Mouse (Mus musculus): ENCODE results near the gene Egln2. TPM values are rescaled to one million over a fixed set of nuclear protein-coding genes. Genes with fewer than 3 reads are reported as not detected.

The Egln2 gene
- 51.0 and 54.6 TPM in 2 replicates for polyA plus RNA-seq (2014; fragmentation: Nextera tagmentation; extraction: Ambion mirVana)

GRCm38 (mm10) chr7:27166614-27167474 lies at the start of gene Egln2:
TSS of gene Egln2 (minus strand) at chr7:27166802.
- WGBS: 2% methylated on average over 44 of the region's 61 CpGs
- ATAC-seq (ENCODE audit: insufficient read depth, low FRiP score, low TSS enrichment): peak; percentile 77
- Histone ChIP-seq H3K9ac (ENCODE audit: low read length) (peak within 1 kb of the TSS; percentile 87), H3K4me2 (ENCODE audit: low read depth) (peak within 1 kb of the TSS; percentile 63), H3K27me3 (ENCODE audit: control insufficient read depth, insufficient read depth, low read length) (no peaks in the 10 kb centered on the region), H3K36me3 (ENCODE audit: control insufficient read depth, insufficient read depth, low read length) (0 out of 2 replicates have a peak, but pooled peaks cover 2% of the 10 kb centered on the region), H3K9me3 (ENCODE audit: control insufficient read depth, low read length) (no peaks in the 10 kb centered on the region), H3K27ac (ENCODE audit: low read depth, low read length) (peak within 1 kb of the TSS; percentile 94), H3K4me3 (ENCODE audit: low read depth, low read length) (peak within 1 kb of the TSS; percentile 72), H3K4me1 (ENCODE audit: control insufficient read depth, insufficient read depth, low read length) (peaks cover 20% of the 10 kb centered on the region)
- DNase-seq (ENCODE audit: low spot score): peak; percentile 94

- H3K27ac ChIP-seq (ENCODE audit: low read depth, low read length): no peak overlapping the region
- no peaks in the 10 kb centered on the region for H3K27me3 ChIP-seq (ENCODE audit: control insufficient read depth, insufficient read depth, low read length)
- no peak for ATAC-seq (ENCODE audit: insufficient read depth, low FRiP score, low TSS enrichment)
- no peak overlapping the region for H3K9ac ChIP-seq (ENCODE audit: low read length)
- no peak overlapping the region for H3K4me2 ChIP-seq (ENCODE audit: low read depth)
- DNase-seq (ENCODE audit: low spot score): no peak
- 85% methylated on average over 2 of the region's 2 CpGs for WGBS
- no peaks in the 10 kb centered on the region for H3K9me3 ChIP-seq (ENCODE audit: control insufficient read depth, low read length)
- no peaks in the 10 kb centered on the region for H3K4me1 ChIP-seq (ENCODE audit: control insufficient read depth, insufficient read depth, low read length)
- peaks cover 10% of the 10 kb centered on the region for H3K36me3 ChIP-seq (ENCODE audit: control insufficient read depth, insufficient read depth, low read length)
- H3K4me3 ChIP-seq (ENCODE audit: low read depth, low read length): no peak overlapping the region
Observed at GRCm38 (mm10) chr7:27212626-27213025, 46.0 kb upstream of the Egln2 start.

GRCm38 (mm10) chr7:27203730-27204449 lies 37.3 kb upstream of the Egln2 start:
- no peaks in the 10 kb centered on the region for H3K36me3 ChIP-seq (ENCODE audit: control insufficient read depth, insufficient read depth, low read length)
- H3K9me3 ChIP-seq (ENCODE audit: control insufficient read depth, low read length): no peaks in the 10 kb centered on the region
- ATAC-seq (ENCODE audit: insufficient read depth, low FRiP score, low TSS enrichment) (no peak), DNase-seq (ENCODE audit: low spot score) (no peak)
- H3K4me1 ChIP-seq (ENCODE audit: control insufficient read depth, insufficient read depth, low read length): no peaks in the 10 kb centered on the region
- H3K4me2 ChIP-seq (ENCODE audit: low read depth): no peak overlapping the region
- no peak overlapping the region for H3K27ac ChIP-seq (ENCODE audit: low read depth, low read length)
- no peak overlapping the region for H3K4me3 ChIP-seq (ENCODE audit: low read depth, low read length)
- no peak overlapping the region for H3K9ac ChIP-seq (ENCODE audit: low read length)
- no peaks in the 10 kb centered on the region for H3K27me3 ChIP-seq (ENCODE audit: control insufficient read depth, insufficient read depth, low read length)
- WGBS: 90% methylated on average over 8 of the region's 8 CpGs

GRCm38 (mm10) chr7:27198779-27199178 lies 32.2 kb upstream of the Egln2 start:
- Histone ChIP-seq H3K9me3 (ENCODE audit: control insufficient read depth, low read length) (no peaks in the 10 kb centered on the region), H3K36me3 (ENCODE audit: control insufficient read depth, insufficient read depth, low read length) (no peaks in the 10 kb centered on the region), H3K4me3 (ENCODE audit: low read depth, low read length) (no peak overlapping the region), H3K4me1 (ENCODE audit: control insufficient read depth, insufficient read depth, low read length) (peaks cover 4% of the 10 kb centered on the region), H3K27me3 (ENCODE audit: control insufficient read depth, insufficient read depth, low read length) (no peaks in the 10 kb centered on the region), H3K27ac (ENCODE audit: low read depth, low read length) (no peak overlapping the region), H3K4me2 (ENCODE audit: low read depth) (no peak overlapping the region), H3K9ac (ENCODE audit: low read length) (no peak overlapping the region)
- ATAC-seq (ENCODE audit: insufficient read depth, low FRiP score, low TSS enrichment) (no peak), DNase-seq (ENCODE audit: low spot score) (no peak)
- 88% methylated on average over 8 of the region's 8 CpGs for WGBS

GRCm38 (mm10) chr7:27198355-27198754 lies 31.8 kb upstream of the Egln2 start:
- H3K27ac ChIP-seq (ENCODE audit: low read depth, low read length): no peak overlapping the region
- DNase-seq (ENCODE audit: low spot score) (no peak), ATAC-seq (ENCODE audit: insufficient read depth, low FRiP score, low TSS enrichment) (no peak)
- H3K4me3 ChIP-seq (ENCODE audit: low read depth, low read length): no peak overlapping the region
- no peak overlapping the region for H3K9ac ChIP-seq (ENCODE audit: low read length)
- H3K4me2 ChIP-seq (ENCODE audit: low read depth): no peak overlapping the region
- no peaks in the 10 kb centered on the region for H3K9me3 ChIP-seq (ENCODE audit: control insufficient read depth, low read length)
- no peaks in the 10 kb centered on the region for H3K27me3 ChIP-seq (ENCODE audit: control insufficient read depth, insufficient read depth, low read length)
- peaks cover 4% of the 10 kb centered on the region for H3K4me1 ChIP-seq (ENCODE audit: control insufficient read depth, insufficient read depth, low read length)
- H3K36me3 ChIP-seq (ENCODE audit: control insufficient read depth, insufficient read depth, low read length): no peaks in the 10 kb centered on the region

GRCm38 (mm10) chr7:27197634-27198033 lies 31.0 kb upstream of the Egln2 start:
- no peaks in the 10 kb centered on the region for H3K27me3 ChIP-seq (ENCODE audit: control insufficient read depth, insufficient read depth, low read length)
- H3K4me1 ChIP-seq (ENCODE audit: control insufficient read depth, insufficient read depth, low read length): peaks cover 4% of the 10 kb centered on the region
- 90% methylated on average over 8 of the region's 8 CpGs for WGBS

GRCm38 (mm10) chr7:27197136-27197535 lies 30.5 kb upstream of the Egln2 start:
- no peak overlapping the region for H3K4me3 ChIP-seq (ENCODE audit: low read depth, low read length)

More at GRCm38 (mm10) chr7:27197634-27198033, 31.0 kb upstream of the Egln2 start:
- H3K36me3 ChIP-seq (ENCODE audit: control insufficient read depth, insufficient read depth, low read length): peaks cover 4% of the 10 kb centered on the region
- H3K4me2 ChIP-seq (ENCODE audit: low read depth): no peak overlapping the region
- no peaks in the 10 kb centered on the region for H3K9me3 ChIP-seq (ENCODE audit: control insufficient read depth, low read length)
- H3K27ac ChIP-seq (ENCODE audit: low read depth, low read length): no peak overlapping the region
- DNase-seq (ENCODE audit: low spot score): no peak
- H3K9ac ChIP-seq (ENCODE audit: low read length): no peak overlapping the region
- H3K4me3 ChIP-seq (ENCODE audit: low read depth, low read length): no peak overlapping the region
- no peak for ATAC-seq (ENCODE audit: insufficient read depth, low FRiP score, low TSS enrichment)

GRCm38 (mm10) chr7:27195681-27196611 lies 29.3 kb upstream of the Egln2 start, which contains the start of the genes BC024978 and Snrpa:
TSS of gene BC024978 (plus strand) at chr7:27195781.
TSS of gene Snrpa (minus strand) at chr7:27196271.
- DNase-seq (ENCODE audit: low spot score): peak; percentile 94
- peak within 1 kb of the TSS; percentile 63 for H3K4me3 ChIP-seq (ENCODE audit: low read depth, low read length)
- H3K4me2 ChIP-seq (ENCODE audit: low read depth): peak within 1 kb of the TSS; percentile 77
- peak within 1 kb of the TSS; percentile 77 for H3K9ac ChIP-seq (ENCODE audit: low read length)
- peak; percentile 99 for ATAC-seq (ENCODE audit: insufficient read depth, low FRiP score, low TSS enrichment)
- H3K36me3 ChIP-seq (ENCODE audit: control insufficient read depth, insufficient read depth, low read length): peaks cover 21% of the 10 kb centered on the region
- no peaks in the 10 kb centered on the region for H3K27me3 ChIP-seq (ENCODE audit: control insufficient read depth, insufficient read depth, low read length)
- H3K9me3 ChIP-seq (ENCODE audit: control insufficient read depth, low read length): no peaks in the 10 kb centered on the region
- peak within 1 kb of the TSS; percentile 93 for H3K27ac ChIP-seq (ENCODE audit: low read depth, low read length)
- peaks cover 4% of the 10 kb centered on the region for H3K4me1 ChIP-seq (ENCODE audit: control insufficient read depth, insufficient read depth, low read length)
- under 1% methylated on average over 64 of the region's 64 CpGs for WGBS

More at GRCm38 (mm10) chr7:27197136-27197535, 30.5 kb upstream of the Egln2 start:
- Histone ChIP-seq H3K36me3 (ENCODE audit: control insufficient read depth, insufficient read depth, low read length) (peaks cover 9% of the 10 kb centered on the region), H3K9me3 (ENCODE audit: control insufficient read depth, low read length) (no peaks in the 10 kb centered on the region), H3K9ac (ENCODE audit: low read length) (no peak overlapping the region), H3K4me2 (ENCODE audit: low read depth) (no peak overlapping the region), H3K27ac (ENCODE audit: low read depth, low read length) (no peak overlapping the region), H3K27me3 (ENCODE audit: control insufficient read depth, insufficient read depth, low read length) (no peaks in the 10 kb centered on the region), H3K4me1 (ENCODE audit: control insufficient read depth, insufficient read depth, low read length) (peaks cover 4% of the 10 kb centered on the region)
- no peak for ATAC-seq (ENCODE audit: insufficient read depth, low FRiP score, low TSS enrichment)
- WGBS: 89% methylated on average over 3 of the region's 3 CpGs
- no peak for DNase-seq (ENCODE audit: low spot score)

All from neural tube, embryonic 11.5 days (tissue).